ENCODE assay signal across 32 mouse cellular contexts in the genomic region with DNA sequence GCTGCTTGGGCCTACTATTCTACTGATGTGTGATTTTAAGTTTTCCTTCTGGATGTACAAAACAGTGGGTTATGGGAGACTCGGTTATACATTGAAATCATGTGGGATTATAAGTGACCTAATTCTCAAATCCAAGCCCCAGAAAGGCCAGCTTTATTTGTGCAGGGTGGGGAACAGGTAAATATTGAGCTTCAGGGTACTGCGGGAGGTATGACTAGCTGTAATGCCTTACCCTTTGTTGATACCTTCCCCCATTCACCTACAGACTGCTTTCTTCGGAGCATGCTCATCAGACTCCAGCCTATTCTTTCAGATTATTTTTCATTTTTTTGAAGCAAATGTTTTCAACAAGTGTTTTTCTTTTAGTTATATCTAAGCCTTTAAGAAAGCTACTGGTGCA.
"Had no signal": no experiment of that assay in that cellular context is flagged by ENCODE, and none has a peak within 500 bp of the region (broad histone marks: within the 10 kb centered on the region; RNA-seq: fewer than 3 reads in every experiment).

No protein-coding gene starts in this region.

- H3K9ac ChIP-seq: limb, embryonic 12.5 days; limb, embryonic 13.5 days; limb, embryonic 15.5 days; liver, embryonic 12.5 days; liver, embryonic 13.5 days; liver, embryonic 14.5 days; liver, embryonic 15.5 days; liver, postnatal 0 days; lung, embryonic 14.5 days; lung, embryonic 15.5 days; midbrain, embryonic 12.5 days; midbrain, embryonic 13.5 days; midbrain, embryonic 15.5 days had no signal

- H3K4me1 ChIP-seq: limb, embryonic 10.5 days; limb, embryonic 12.5 days; limb, embryonic 13.5 days; limb, embryonic 15.5 days; liver, embryonic 12.5 days; liver, embryonic 13.5 days; liver, embryonic 15.5 days; lung, embryonic 15.5 days; midbrain, embryonic 10.5 days; midbrain, embryonic 12.5 days; midbrain, embryonic 13.5 days; midbrain, embryonic 15.5 days had no signal

- H3K4me2 ChIP-seq: limb, embryonic 12.5 days; limb, embryonic 13.5 days; limb, embryonic 15.5 days; liver, embryonic 11.5 days; liver, embryonic 12.5 days; liver, embryonic 13.5 days; liver, embryonic 15.5 days; lung, embryonic 14.5 days; lung, embryonic 15.5 days; midbrain, embryonic 11.5 days; midbrain, embryonic 12.5 days; midbrain, embryonic 13.5 days; midbrain, embryonic 15.5 days had no signal

- DNase-seq: left cerebral cortex, postnatal 4 days; liver; liver, embryonic 13.5 days; liver, postnatal 0 days; lung, adult 18-20 months; lung, adult 2 months; lung, embryonic 14.5 days; lung, postnatal 10 days; lung, postnatal 14 days; lung, postnatal 36 days; lung, postnatal 4 days; midbrain, embryonic 14.5 days had no signal

- H3K9me3 ChIP-seq: limb, embryonic 10.5 days; limb, embryonic 12.5 days; limb, embryonic 13.5 days; limb, embryonic 15.5 days; liver, embryonic 12.5 days; liver, embryonic 13.5 days; liver, embryonic 15.5 days; lung, embryonic 15.5 days; megakaryocyte, embryonic 14.5 days; midbrain, embryonic 10.5 days; midbrain, embryonic 12.5 days; midbrain, embryonic 13.5 days; midbrain, embryonic 15.5 days had no signal

- ATAC-seq: liver, embryonic 12.5 days; liver, postnatal 0 days; lung, postnatal 0 days; midbrain, embryonic 13.5 days; midbrain, embryonic 15.5 days; midbrain, embryonic 16.5 days had no signal

- H3K36me3 ChIP-seq: limb, embryonic 10.5 days; limb, embryonic 12.5 days; limb, embryonic 13.5 days; limb, embryonic 15.5 days; liver, embryonic 12.5 days; liver, embryonic 13.5 days; liver, embryonic 15.5 days; lung, embryonic 15.5 days; midbrain, embryonic 10.5 days; midbrain, embryonic 12.5 days; midbrain, embryonic 13.5 days; midbrain, embryonic 15.5 days had no signal

- H3K27ac ChIP-seq: left cerebral cortex, adult 2 months; limb, embryonic 10.5 days; limb, embryonic 12.5 days; limb, embryonic 13.5 days; limb, embryonic 15.5 days; liver, embryonic 12.5 days; liver, embryonic 13.5 days; liver, embryonic 14.5 days; liver, embryonic 15.5 days; lung, embryonic 15.5 days; macrophage; midbrain, embryonic 10.5 days; midbrain, embryonic 12.5 days; midbrain, embryonic 13.5 days; midbrain, embryonic 15.5 days had no signal

- H3K4me3 ChIP-seq: left cerebral cortex, adult 2 months; limb, embryonic 10.5 days; limb, embryonic 12.5 days; limb, embryonic 13.5 days; limb, embryonic 15.5 days; liver, embryonic 12.5 days; liver, embryonic 13.5 days; liver, embryonic 15.5 days; lung, embryonic 15.5 days; megakaryocyte, embryonic 14.5 days; midbrain, embryonic 10.5 days; midbrain, embryonic 12.5 days; midbrain, embryonic 13.5 days; midbrain, embryonic 15.5 days; myocyte had no signal

- H3K27me3 ChIP-seq: limb, embryonic 15.5 days; liver, embryonic 12.5 days; liver, embryonic 13.5 days; liver, embryonic 15.5 days; megakaryocyte, embryonic 14.5 days; midbrain, embryonic 15.5 days had no signal
